Mouse (Mus musculus) forebrain, embryonic 16.5 days (tissue): ENCODE results near the gene Igfbp2. TPM values are rescaled to one million over a fixed set of nuclear protein-coding genes. Genes with fewer than 3 reads are reported as not detected.
A peak's percentile ranks its signal among the peaks of the same experiment; 100 is the strongest.

Source experiments
- ATAC-seq: fragments of 200-750 bp; cut with Nextera tagmentation; 2 replicates; pipeline ENCODE4 v1.8.0; 2017; ENCODE audit warnings: mild to moderate bottlenecking, moderate library complexity
- H3K27ac ChIP-seq: fragments of 300-500 bp; sonication (generic); 2 replicates; pipeline ENCODE4 v1.5.1; 2014; ENCODE audit warnings: low read length, control low read depth
- H3K27me3 ChIP-seq: fragments of 300-500 bp; sonication (generic); replicated peaks from 2 replicates; pipeline ENCODE4 v1.6.1; 2014; ENCODE audit warnings: low read length; ENCODE audit not compliant: control insufficient read depth, insufficient read depth
- H3K36me3 ChIP-seq: fragments of 300-500 bp; sonication (generic); 2 replicates; pipeline ENCODE4 v1.6.1; 2014; ENCODE audit not compliant: control insufficient read depth, insufficient read depth
- H3K4me1 ChIP-seq: fragments of 300-500 bp; sonication (generic); replicated peaks from 2 replicates; pipeline ENCODE4 v1.6.1; 2014; ENCODE audit warnings: low read length; ENCODE audit not compliant: control insufficient read depth, insufficient read depth
- H3K4me2 ChIP-seq: fragments of 300-500 bp; sonication (generic); 2 replicates; pipeline ENCODE4 v1.6.1; 2014; ENCODE audit warnings: mild to moderate bottlenecking, low read length, control low read depth
- H3K4me3 ChIP-seq: fragments of 300-500 bp; sonication (generic); replicated peaks from 2 replicates; pipeline ENCODE4 v1.5.1; 2014; ENCODE audit warnings: mild to moderate bottlenecking, low read length, control low read depth
- H3K9ac ChIP-seq: fragments of 300-500 bp; sonication (generic); replicated peaks from 2 replicates; pipeline ENCODE4 v1.6.1; 2014; ENCODE audit warnings: low read depth, low read length, control low read depth
- H3K9me3 ChIP-seq: fragments of 300-500 bp; sonication (generic); 2 replicates; pipeline ENCODE4 v1.6.1; 2016; ENCODE audit warnings: low read length; ENCODE audit not compliant: control insufficient read depth
- WGBS: fragments of 180-500 bp; shearing (Covaris S2); extraction: QIAGEN DNeasy Blood & Tissue Kit; methylation state at CpG from one replicate; pipeline ENCODE4 v1.1.7; 2014; 5-methylcytosine and 5-hydroxymethylcytosine counted together
- polyA plus RNA-seq: library from polyadenylated mRNA; unstranded; fragments of >200 nt; fragmentation: Nextera tagmentation; extraction: Ambion mirVana; gene quantifications from 2 replicates; pipeline ENCODE4 v1.2.1, GENCODE M21; 2015

The Igfbp2 gene
- 279 and 331 TPM in 2 replicates for polyA plus RNA-seq

DNA sequence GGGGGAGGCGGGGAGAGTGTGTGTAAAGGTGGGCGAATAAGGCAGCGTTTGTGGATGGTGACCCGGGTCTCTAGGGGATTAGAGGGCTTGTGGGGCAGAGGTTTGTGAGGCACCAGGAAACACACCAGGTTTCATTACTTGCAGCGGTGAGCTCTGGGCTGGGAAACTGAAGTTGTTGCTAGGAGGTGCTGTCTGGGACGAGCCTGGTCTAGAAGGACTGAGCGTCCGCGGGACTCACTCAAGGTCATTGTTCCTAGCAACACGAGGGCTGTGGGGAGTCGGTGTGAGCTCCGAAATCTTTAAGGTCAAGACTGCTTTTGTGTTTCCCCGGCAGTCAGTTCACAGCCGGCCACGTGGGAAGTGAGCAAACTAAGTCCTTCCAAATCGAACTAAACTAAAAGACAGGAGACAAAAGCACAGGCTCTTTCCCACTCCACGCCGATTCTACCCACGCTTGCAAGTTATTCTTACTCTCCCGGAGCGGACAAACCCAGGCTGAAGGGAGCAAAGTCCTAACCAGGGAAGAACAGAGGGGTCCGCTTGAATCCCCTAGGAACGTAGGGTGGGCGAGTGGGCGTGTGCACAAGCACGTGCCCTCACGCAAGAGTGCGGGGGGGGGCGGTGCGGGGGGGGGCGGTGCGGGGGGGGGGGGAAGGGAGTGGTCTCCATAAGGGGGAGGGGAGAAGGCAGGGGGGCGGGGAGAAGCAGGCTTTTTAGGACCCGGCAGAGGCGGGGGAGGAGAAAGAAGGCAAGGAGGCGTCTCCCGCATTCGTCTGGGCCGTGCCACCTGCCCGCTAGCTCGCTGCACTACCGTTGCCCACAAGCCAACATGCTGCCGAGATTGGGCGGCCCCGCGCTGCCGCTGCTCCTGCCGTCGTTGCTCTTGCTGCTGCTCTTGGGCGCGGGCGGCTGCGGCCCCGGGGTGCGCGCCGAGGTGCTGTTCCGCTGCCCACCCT lies at the start of gene Igfbp2:
TSS of gene Igfbp2 (plus strand) at position 753 of the 956 bp plus-strand sequence.
- peak; percentile 83 for ATAC-seq
- under 1% methylated on average over 48 of the region's 58 CpGs for WGBS

DNA sequence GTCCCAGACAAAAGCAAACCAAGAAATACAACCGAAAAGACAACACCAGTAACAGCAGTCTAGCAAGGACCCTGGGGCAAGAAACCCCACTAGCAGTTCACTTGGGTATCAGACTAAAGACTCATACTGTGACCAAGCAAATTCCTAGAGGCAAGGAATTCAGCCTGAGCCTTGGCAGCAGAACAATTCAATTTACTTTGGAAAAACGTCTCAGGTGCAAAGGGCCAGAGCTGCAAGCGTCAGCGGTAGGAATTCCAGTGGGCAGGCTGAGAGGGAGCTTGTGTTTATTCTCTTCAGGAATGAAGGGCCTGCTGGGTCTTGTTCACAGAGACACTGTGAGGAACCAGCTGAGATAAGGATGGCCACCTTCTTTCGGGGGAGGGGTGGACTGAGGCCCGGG lies 45.5 kb upstream of the Igfbp2 start:
- ATAC-seq, result no peak

More for the DNA sequence above, at the start of gene Igfbp2:
- H3K9me3 ChIP-seq, result no peaks in the 10 kb centered on the region
- H3K4me1 ChIP-seq, result peaks cover 36% of the 10 kb centered on the region
- peak within 1 kb of the TSS; percentile 84 for H3K4me3 ChIP-seq
- peak within 1 kb of the TSS; percentile 83 for H3K27ac ChIP-seq
- peak within 1 kb of the TSS; percentile 90 for H3K9ac ChIP-seq
- no peaks in the 10 kb centered on the region for H3K27me3 ChIP-seq
- no peaks in the 10 kb centered on the region for H3K36me3 ChIP-seq
- H3K4me2 ChIP-seq, result peak within 1 kb of the TSS; percentile 82

DNA sequence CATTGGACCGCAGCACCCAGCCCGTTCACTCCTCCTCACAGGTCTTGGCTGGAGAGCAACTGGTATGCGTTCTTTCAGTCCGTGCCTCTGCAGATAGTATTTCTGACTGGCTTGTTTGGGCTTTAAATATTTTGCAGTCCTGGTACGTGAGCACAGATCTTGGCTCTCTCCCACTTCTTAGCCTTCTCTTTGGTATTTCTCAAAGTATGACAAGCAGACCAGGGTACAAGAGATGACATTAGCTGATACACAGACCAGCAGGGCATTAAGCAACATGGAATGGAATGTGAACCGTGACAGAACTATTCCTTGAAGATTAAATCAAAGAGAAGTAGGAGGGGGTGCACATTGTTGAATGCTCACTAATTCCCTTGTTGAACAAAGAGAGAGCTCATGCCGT lies 43.6 kb upstream of the Igfbp2 start:
- Histone ChIP-seq H3K27ac (no peak overlapping the region), H3K4me1 (no peaks in the 10 kb centered on the region), H3K27me3 (no peaks in the 10 kb centered on the region), H3K4me3 (no peak overlapping the region), H3K9ac (no peak overlapping the region), H3K9me3 (no peaks in the 10 kb centered on the region), H3K4me2 (no peak overlapping the region), H3K36me3 (no peaks in the 10 kb centered on the region)
- WGBS, result 37% methylated on average over 7 of the region's 7 CpGs
- no peak for ATAC-seq

More for the DNA sequence above, 45.5 kb upstream of the Igfbp2 start:
- H3K36me3 ChIP-seq, result no peaks in the 10 kb centered on the region
- no peaks in the 10 kb centered on the region for H3K4me1 ChIP-seq
- WGBS, result 27% methylated on average over 6 of the region's 6 CpGs
- H3K4me2 ChIP-seq, result no peak overlapping the region
- no peak overlapping the region for H3K9ac ChIP-seq
- H3K27ac ChIP-seq, result no peak overlapping the region
- no peak overlapping the region for H3K4me3 ChIP-seq
- H3K9me3 ChIP-seq, result no peaks in the 10 kb centered on the region
- H3K27me3 ChIP-seq, result no peaks in the 10 kb centered on the region

- H3K27me3 ChIP-seq, result no peaks in the 10 kb centered on the region
- no peak overlapping the region for H3K4me2 ChIP-seq
- no peak overlapping the region for H3K27ac ChIP-seq
- no peaks in the 10 kb centered on the region for H3K4me1 ChIP-seq
- H3K9me3 ChIP-seq, result no peaks in the 10 kb centered on the region
- H3K4me3 ChIP-seq, result no peak overlapping the region
- H3K36me3 ChIP-seq, result no peaks in the 10 kb centered on the region
- ATAC-seq, result no peak
- no peak overlapping the region for H3K9ac ChIP-seq
- WGBS, result 74% methylated on average over 2 of the region's 2 CpGs
Observed at GRCm38 (mm10) chr1:72783341-72783740, 41.0 kb upstream of the Igfbp2 start.

GRCm38 (mm10) chr1:72784018-72784417 lies 40.3 kb upstream of the Igfbp2 start:
- Histone ChIP-seq H3K27ac (no peak overlapping the region), H3K27me3 (no peaks in the 10 kb centered on the region), H3K9me3 (no peaks in the 10 kb centered on the region), H3K4me1 (no peaks in the 10 kb centered on the region), H3K4me3 (no peak overlapping the region), H3K9ac (no peak overlapping the region), H3K36me3 (no peaks in the 10 kb centered on the region), H3K4me2 (no peak overlapping the region)
- 29% methylated on average over 7 of the region's 7 CpGs for WGBS
- ATAC-seq, result no peak

- Histone ChIP-seq H3K4me1 (no peaks in the 10 kb centered on the region), H3K9me3 (no peaks in the 10 kb centered on the region)
- 30% methylated on average over 3 of the region's 3 CpGs for WGBS
Observed at GRCm38 (mm10) chr1:72790670-72791069, 33.6 kb upstream of the Igfbp2 start.

DNA sequence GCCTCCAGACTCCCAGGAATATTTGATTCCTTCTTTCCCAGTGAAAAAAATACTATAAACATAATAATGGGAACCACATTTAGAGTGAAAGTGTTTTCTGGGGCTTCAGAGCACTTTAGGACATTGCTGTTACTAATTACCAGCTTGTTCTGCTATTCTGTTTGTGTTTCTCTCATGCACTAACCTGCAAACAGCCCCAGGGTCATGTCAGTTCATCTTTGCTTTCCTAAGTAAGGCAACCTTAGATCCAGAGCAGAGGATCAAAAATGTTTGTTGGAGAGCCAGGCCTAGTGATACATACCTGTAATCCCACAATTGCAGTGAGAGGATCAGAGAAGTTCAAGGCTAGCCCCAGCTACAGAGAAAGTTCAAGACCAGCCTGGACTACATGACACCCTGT lies 32.6 kb upstream of the Igfbp2 start:
- no peak overlapping the region for H3K4me2 ChIP-seq
- no peaks in the 10 kb centered on the region for H3K27me3 ChIP-seq
- H3K9ac ChIP-seq, result no peak overlapping the region
- H3K36me3 ChIP-seq, result no peaks in the 10 kb centered on the region
- H3K4me3 ChIP-seq, result no peak overlapping the region
- H3K27ac ChIP-seq, result no peak overlapping the region
- H3K9me3 ChIP-seq, result no peaks in the 10 kb centered on the region
- no peak for ATAC-seq
- no peaks in the 10 kb centered on the region for H3K4me1 ChIP-seq

More at GRCm38 (mm10) chr1:72790670-72791069, 33.6 kb upstream of the Igfbp2 start:
- H3K9ac ChIP-seq, result no peak overlapping the region
- H3K4me2 ChIP-seq, result no peak overlapping the region
- H3K36me3 ChIP-seq, result no peaks in the 10 kb centered on the region
- H3K27ac ChIP-seq, result no peak overlapping the region
- ATAC-seq, result no peak
- no peaks in the 10 kb centered on the region for H3K27me3 ChIP-seq
- H3K4me3 ChIP-seq, result no peak overlapping the region

DNA sequence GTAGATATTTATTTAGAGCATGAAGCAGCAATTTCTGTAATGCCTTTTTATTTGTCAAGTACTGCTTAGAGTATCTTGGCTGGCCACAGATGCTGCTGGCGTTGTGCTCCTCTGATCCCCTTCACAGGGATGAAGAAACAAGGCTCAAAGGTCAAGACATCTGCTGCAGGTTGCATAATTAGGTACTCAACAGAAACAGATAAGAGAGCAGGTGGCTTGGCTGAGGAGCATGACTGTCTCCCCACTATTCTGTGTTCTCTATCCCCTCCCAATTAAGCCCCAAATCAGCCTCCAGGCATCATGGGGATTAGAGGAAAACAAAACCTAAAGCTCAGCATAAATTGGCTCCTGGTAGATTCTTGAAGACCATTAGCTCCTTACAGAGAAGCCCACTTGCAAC lies 32.0 kb upstream of the Igfbp2 start:
- 0% methylated on average over 1 of the region's 1 CpGs for WGBS
- ATAC-seq, result no peak

GRCm38 (mm10) chr1:72793230-72793629 lies 31.1 kb upstream of the Igfbp2 start:
- ATAC-seq, result no peak
- H3K4me3 ChIP-seq, result no peak overlapping the region
- H3K27me3 ChIP-seq, result no peaks in the 10 kb centered on the region
- H3K9me3 ChIP-seq, result no peaks in the 10 kb centered on the region
- no peak overlapping the region for H3K4me2 ChIP-seq
- H3K36me3 ChIP-seq, result no peaks in the 10 kb centered on the region
- H3K9ac ChIP-seq, result no peak overlapping the region
- no peaks in the 10 kb centered on the region for H3K4me1 ChIP-seq
- no peak overlapping the region for H3K27ac ChIP-seq

More for the DNA sequence above, 32.0 kb upstream of the Igfbp2 start:
- H3K4me1 ChIP-seq, result no peaks in the 10 kb centered on the region
- no peaks in the 10 kb centered on the region for H3K9me3 ChIP-seq
- no peaks in the 10 kb centered on the region for H3K27me3 ChIP-seq
- H3K36me3 ChIP-seq, result no peaks in the 10 kb centered on the region
- H3K9ac ChIP-seq, result no peak overlapping the region
- H3K4me3 ChIP-seq, result no peak overlapping the region
- H3K4me2 ChIP-seq, result no peak overlapping the region
- H3K27ac ChIP-seq, result no peak overlapping the region
